Mouse (Mus musculus): ENCODE data around the gene Arl6ip1.

Gene Arl6ip1

GRCm38 (mm10) chr7:118115877-118116568 is 13.4 kb downstream of the Arl6ip1 start, which contains the start of gene Rps15a:
Rps15a (minus strand) TSS chr7:118116188.
- DNase-seq = peak; percentile 98

- no peak for DNase-seq
These were observed 14.0 kb downstream of the Arl6ip1 start for GRCm38 (mm10) chr7:118115533-118115876.

GRCm38 (mm10) chr7:118113541-118114297 is 15.7 kb downstream of the Arl6ip1 start:
- no peak for DNase-seq

- DNase-seq = no peak
These were observed 18.3 kb downstream of the Arl6ip1 start for GRCm38 (mm10) chr7:118111128-118111527.

- no peak for DNase-seq
These were observed 21.8 kb downstream of the Arl6ip1 start for GRCm38 (mm10) chr7:118107671-118108070.

- DNase-seq = peak; percentile 49
These were observed 24.9 kb downstream of the Arl6ip1 start for GRCm38 (mm10) chr7:118104458-118105052.

GRCm38 (mm10) chr7:118103462-118104379 is 25.7 kb downstream of the Arl6ip1 start:
- no peak for DNase-seq

- DNase-seq = peak; percentile 18
These were observed 26.6 kb downstream of the Arl6ip1 start for GRCm38 (mm10) chr7:118102678-118103461.

GRCm38 (mm10) chr7:118102231-118102630 is 27.2 kb downstream of the Arl6ip1 start:
- peak; percentile 83 for DNase-seq

- no peak for DNase-seq
These were observed 31.8 kb downstream of the Arl6ip1 start for GRCm38 (mm10) chr7:118097615-118098014.

GRCm38 (mm10) chr7:118079987-118080386 is 49.5 kb downstream of the Arl6ip1 start:
- DNase-seq = no peak

- DNase-seq = no peak
These were observed 50.4 kb downstream of the Arl6ip1 start for GRCm38 (mm10) chr7:118079097-118079496.
